Mouse (Mus musculus) bone marrow, adult 2 months (tissue): Measurements from ENCODE around the gene Ugcg.

Source experiments
- CTCF ChIP-seq: fragments of 200-500 bp; IDR thresholded peaks from 2 replicates; pipeline ENCODE4 v1.5.1; 2011; ENCODE audit warnings: low read length, control low read depth; ENCODE audit not compliant: control insufficient read depth, insufficient read depth
- POLR2A ChIP-seq: fragments of 200-500 bp; IDR thresholded peaks from 2 replicates; pipeline ENCODE4 v1.6.1; 2011; ENCODE audit warnings: low read depth, mild to moderate bottlenecking, control low read depth, low read length, borderline replicate concordance; ENCODE audit not compliant: control insufficient read depth

DNA sequence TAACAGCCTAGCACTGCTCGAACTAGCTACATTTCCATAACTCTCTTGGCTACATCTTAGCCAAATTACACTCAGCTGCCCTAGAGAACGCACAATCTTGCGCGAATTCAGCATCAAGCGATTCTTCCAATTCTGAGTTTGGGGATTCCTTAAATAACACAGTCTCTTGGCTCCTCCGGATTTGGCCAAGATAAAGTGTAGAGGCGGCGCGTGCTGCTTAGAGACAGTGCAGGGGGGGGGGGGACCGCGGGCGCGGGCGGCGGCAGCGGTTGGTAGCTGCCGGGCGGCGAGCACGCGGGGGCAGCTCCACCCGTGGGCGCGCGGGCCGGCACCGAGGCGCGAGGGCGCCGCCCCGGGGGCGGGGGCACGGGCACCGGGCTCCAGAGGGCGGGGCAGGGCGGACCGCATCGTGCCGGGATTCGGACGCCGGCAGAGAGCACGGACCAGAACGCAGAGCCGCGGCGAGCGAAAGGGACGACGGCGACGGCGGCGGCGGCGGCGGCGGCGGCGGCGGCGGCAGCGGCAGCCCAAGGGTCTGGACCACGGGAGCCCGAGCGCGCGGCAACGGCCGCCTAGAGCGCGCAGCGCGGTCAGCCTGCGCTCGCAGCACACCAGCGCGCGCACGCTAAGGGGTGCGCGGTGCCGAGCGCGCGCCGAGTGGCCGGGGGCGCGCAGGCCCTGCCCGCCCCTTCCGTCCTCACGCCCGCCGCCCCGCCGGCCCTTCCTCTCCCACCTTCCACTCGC is at the start of gene Ugcg:
- TF ChIP-seq POLR2A (peak; percentile 19; the same call in 1 of the 2 replicates), CTCF (no peak)
